Mouse (Mus musculus): Measurements from ENCODE around the gene Stx6.

Stx6 gene

DNA sequence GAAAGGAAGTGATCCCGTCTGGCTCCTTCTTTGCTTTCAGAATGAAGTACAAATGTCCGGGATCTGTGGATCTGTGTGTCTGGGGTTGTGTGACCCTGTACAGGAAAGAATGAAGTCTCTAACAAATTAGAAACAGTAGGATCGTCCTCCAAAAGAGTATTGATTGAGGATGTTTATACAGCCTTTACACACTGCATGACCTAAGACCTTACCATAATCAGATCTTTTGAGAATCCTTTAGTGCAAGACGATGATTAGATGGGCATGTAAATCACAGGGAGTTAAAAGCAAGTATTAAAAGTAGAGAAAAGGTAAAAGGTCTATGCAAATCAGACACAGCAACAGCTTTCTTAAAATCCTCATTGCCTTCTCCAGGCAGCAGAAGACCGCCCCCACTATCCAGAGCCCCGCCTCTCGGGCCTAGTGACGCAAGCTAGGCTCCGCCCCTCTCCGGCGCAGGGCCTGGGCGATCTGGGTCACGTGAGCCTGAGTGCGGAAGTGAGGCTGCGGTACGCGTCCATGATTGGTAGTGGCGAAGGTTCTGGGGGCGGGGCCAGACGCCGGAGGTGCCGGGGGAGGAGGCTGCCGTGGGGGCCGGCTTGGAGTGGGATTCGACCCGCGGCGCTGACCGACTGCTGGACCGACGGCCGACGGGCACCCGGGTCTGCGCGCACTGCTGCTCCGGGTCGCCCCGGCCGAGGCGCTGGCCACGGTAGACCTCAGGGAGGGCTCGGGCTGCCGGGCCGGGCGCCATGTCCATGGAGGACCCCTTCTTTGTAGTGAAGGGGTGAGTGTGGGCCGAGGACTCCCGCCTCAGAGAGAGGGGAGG is at the start of gene Stx6:
Stx6 (plus strand) TSS at position 575 of the 829 bp plus-strand sequence.
- peak; percentile 99 for DNase-seq (ENCODE audit: extremely low read depth, insufficient read length, low spot score)

GRCm38 (mm10) chr1:155109387-155110350 is 48.8 kb upstream of the Stx6 start:
- DNase-seq (ENCODE audit: extremely low read depth, insufficient read length, low spot score), result peak; percentile 31

GRCm38 (mm10) chr1:155111491-155111890 is 47.0 kb upstream of the Stx6 start:
- DNase-seq (ENCODE audit: extremely low read depth, insufficient read length, low spot score), result no peak

- no peak for DNase-seq (ENCODE audit: extremely low read depth, insufficient read length, low spot score)
Observed at GRCm38 (mm10) chr1:155112118-155112517, 46.4 kb upstream of the Stx6 start.

- DNase-seq (ENCODE audit: extremely low read depth, insufficient read length, low spot score), result no peak
Observed at GRCm38 (mm10) chr1:155112875-155113274, 45.6 kb upstream of the Stx6 start.

- no peak for DNase-seq (ENCODE audit: extremely low read depth, insufficient read length, low spot score)
Observed at GRCm38 (mm10) chr1:155113946-155114345, 44.6 kb upstream of the Stx6 start.

- no peak for DNase-seq (ENCODE audit: extremely low read depth, insufficient read length, low spot score)
Observed at GRCm38 (mm10) chr1:155119719-155120118, 38.8 kb upstream of the Stx6 start.

DNA sequence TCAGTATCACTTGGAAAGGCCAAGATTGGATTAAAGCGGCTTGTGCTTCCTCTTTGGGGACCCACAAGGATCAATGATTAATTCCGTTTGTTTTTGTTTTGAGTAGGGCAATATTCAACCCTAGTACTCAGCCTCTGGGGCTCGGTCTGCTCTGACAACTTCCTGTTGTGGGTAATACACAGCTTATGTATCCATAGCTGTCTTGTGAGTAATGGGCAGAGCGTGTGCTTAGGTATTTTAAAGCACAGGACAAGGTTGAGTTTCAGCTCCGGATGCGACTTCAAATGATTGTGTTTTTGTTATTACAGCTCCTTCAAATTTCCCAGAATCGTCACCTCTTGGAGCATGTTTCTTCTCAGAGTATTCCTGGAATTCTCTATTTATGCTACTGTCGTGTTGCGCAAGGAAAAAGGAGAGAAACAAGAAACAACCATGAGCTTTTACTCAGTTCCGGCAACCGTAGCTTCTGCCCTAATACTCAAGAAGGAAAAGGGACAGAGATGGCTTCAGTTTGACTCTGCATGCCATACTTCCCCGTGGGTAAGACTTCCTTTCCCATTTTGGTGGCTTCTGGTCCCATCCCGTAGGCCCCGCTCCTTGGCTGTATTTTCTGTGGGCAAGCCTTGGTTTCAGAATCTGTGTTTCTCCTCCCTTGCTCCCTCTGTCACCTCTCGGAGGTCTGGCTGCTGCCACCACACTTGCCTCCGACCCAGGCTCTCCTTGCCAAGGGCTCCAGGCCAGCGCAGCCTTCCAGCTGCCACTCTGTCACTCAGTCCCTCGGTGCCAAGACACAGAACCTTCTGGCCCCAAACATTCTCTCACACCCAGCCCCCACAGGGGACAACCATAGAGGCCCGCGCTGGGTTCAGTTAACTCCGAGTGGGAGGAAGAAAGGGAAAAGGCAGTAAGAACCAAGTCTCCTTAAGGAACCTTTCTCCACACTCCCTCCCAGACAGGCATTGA is 36.3 kb upstream of the Stx6 start:
- DNase-seq (ENCODE audit: extremely low read depth, insufficient read length, low spot score), result peak; percentile 64

DNA sequence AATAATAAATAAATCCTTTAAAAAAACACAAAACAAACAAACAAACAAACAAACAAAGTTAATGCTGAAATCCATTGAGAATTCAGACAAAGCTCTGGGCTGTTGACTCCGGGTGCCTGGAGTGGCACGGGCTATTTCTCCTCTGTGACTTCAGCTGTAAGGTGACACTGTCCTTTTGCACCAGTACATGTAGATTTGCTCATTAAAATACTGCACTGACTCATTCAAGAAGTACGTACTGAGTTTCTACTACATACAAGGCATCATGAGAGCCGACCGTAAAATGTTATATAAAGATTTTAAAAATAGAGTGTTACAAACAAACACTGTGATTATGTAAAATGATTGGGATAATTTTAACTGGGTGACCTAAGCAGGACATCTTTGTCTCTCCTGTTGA is 34.1 kb upstream of the Stx6 start:
- no peak for DNase-seq (ENCODE audit: extremely low read depth, insufficient read length, low spot score)

DNA sequence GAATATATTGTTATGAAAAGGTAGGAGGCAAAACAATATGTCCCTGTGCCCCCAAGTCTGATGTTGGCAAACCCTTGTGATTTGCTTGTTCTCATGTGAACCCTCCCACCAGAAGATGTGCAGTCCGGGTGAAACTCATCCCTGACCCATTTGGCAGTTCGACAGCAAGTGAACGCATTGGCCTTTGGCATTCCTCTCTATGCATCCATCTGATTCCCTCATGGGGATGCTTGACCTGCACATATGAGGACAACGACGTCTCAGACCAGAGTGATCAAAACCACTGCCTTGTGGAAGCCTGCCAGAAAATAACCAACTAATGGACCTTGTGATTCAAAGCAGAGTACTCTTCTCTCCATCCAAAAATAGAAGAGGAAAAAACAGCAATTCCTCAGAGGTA is 31.8 kb upstream of the Stx6 start:
- peak; percentile 17 for DNase-seq (ENCODE audit: extremely low read depth, insufficient read length, low spot score)

DNA sequence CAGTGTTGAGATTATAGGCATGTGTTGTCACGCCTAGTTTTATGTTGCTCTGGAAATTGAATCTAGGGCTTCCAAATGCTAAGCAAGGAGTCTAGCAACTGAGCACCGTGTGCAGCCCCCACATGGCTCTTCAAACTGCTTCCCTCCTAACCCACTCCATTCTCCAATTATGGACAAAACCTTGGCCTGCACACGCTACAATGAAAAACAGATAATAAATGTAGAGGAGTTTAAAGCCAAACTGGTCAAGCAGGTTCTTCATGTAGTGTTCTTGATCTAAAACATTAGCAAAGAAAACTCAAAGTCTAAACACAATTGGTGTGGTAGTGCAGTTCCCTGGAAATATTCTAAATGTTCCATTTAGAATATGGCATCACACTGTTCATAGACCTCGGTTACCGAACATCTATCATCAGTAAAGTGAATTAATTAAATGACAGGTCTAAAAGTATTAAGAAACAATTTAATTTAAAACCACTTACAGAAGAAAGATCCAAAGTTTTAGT is 31.0 kb upstream of the Stx6 start:
- no peak for DNase-seq (ENCODE audit: extremely low read depth, insufficient read length, low spot score)

DNA sequence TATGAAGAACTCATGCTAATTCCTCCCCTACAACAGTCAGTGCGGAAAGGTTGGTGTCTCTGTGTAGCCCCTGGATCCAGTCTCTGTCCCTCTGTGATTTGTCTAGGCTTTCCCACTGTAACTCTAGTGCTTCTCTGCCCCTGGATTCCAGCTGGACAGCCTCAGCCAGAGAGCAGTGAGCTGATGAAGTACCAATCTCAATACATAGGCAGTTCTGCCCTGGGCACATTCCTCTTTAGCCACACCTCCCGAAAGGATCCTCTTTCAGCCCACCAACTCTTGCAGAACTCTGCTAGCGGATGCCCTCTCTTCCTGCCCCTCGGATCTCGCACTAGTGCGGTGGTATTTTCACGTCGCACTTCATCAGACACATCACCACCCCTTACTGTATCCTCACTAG is 23.6 kb upstream of the Stx6 start:
- no peak for DNase-seq (ENCODE audit: extremely low read depth, insufficient read length, low spot score)

DNA sequence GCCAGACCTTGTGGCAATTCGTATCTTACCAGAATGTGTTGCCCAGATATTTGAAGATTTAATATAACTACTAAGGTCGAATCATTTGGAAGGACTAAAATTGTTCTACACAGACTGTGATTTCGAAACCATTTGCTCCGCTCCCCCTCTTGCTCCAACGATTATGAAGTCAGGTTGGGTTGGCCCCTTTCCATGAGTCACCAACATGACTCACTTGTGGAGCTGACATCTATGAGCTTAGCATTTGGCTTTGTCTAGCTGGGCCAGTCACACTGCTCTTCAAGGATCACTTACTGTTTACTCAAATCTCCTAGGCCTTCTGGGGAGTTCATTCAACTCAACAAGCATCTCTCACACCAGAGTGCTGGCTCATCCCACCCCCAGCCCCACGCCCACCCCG is 19.7 kb upstream of the Stx6 start:
- DNase-seq (ENCODE audit: extremely low read depth, insufficient read length, low spot score), result peak; percentile 72

DNA sequence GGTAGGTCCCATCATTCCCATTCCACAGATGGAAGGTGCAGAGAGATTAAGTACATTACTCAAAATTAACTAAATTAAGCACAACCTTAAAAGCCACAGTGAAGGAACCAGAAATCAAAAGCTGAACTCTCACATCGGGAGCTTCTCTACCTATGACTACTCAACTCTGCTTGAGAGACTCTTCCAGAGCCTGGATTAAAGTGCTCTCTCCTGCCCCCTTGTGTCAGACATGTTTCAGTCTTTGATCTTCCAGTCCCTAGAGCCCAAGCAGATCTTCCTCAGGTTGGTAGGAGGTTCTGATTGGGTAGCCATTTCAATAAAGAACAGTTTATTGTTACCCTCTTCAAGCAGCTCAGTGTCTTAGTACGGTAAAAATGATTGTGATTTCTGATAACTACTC is 18.4 kb upstream of the Stx6 start:
- peak; percentile 34 for DNase-seq (ENCODE audit: extremely low read depth, insufficient read length, low spot score)

GRCm38 (mm10) chr1:155145620-155146019 is 12.9 kb upstream of the Stx6 start:
- DNase-seq (ENCODE audit: extremely low read depth, insufficient read length, low spot score), result peak; percentile 20

DNA sequence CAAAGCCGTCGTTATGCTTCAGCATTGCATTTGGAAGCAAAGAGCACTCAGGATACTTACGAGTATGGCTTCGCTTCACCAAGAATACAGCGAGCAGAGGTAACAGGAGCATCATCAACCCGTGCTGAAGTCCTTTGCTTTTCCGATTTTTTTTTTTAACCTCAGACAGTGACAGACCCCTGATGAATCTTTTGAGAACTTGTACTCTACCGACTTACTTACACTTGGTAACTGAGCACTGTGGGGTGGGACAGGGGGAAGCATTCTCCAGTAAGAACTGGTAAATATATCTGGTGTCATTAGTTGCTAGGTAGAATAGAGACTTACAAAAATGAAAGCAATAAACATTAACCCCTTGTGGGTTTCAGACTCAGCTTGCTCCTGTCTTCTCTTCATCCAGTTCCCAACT is 11.9 kb upstream of the Stx6 start, which contains the start of gene Mr1:
Mr1 (minus strand) TSS at position 243 of the 409 bp plus-strand sequence.
- DNase-seq (ENCODE audit: extremely low read depth, insufficient read length, low spot score), result peak; percentile 59

GRCm38 (mm10) chr1:155147228-155147627 is 11.3 kb upstream of the Stx6 start:
- no peak for DNase-seq (ENCODE audit: extremely low read depth, insufficient read length, low spot score)

DNA sequence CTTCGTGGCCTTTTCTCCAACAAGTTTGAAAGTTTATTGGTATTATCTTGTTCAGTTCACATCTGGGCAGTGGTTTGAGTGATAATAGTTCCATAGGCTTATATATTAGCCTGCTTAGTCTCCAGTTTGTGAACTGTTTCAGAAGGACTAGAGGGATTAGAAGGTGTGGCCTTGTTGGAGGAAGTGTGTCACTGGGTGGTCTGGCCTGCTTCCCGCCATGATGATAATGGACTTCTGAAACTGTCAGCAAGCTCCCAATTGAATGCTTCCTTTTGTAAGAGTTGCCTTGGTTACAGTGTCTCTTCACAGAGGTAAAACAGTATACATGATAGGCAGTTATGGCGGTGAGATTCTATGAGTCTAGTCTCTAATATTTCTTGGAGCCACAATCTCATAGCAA is 9.1 kb upstream of the Stx6 start:
- DNase-seq (ENCODE audit: extremely low read depth, insufficient read length, low spot score), result no peak

DNA sequence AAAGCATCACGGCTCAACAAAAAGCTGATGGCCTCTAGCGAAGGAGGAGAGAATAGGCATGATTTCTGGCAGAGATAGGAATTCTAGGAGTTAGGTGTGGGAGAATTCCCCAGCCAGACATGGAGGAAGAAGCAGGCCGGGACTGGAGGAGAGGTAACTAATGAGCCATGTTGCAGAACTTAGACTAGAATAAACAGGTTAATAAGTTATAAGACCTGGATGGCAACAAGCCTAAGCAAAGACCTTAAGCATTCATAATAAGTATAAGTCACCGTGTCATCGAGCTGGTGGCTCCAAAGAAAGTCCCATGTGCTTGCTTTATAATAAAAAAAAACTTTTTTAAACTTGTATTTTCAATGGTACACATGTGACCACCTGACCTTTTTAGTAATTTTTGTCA is 7.7 kb upstream of the Stx6 start:
- no peak for DNase-seq (ENCODE audit: extremely low read depth, insufficient read length, low spot score)

GRCm38 (mm10) chr1:155153906-155154305 is 4.6 kb upstream of the Stx6 start:
- no peak for DNase-seq (ENCODE audit: extremely low read depth, insufficient read length, low spot score)
